Mouse (Mus musculus): Measurements from ENCODE around the gene Ctnnd2. TPM values are rescaled to one million over a fixed set of nuclear protein-coding genes. Genes with fewer than 3 reads are reported as not detected.

The Ctnnd2 gene
- total RNA-seq, 1 experiment from 2014 or later: 4.3 TPM

DNA sequence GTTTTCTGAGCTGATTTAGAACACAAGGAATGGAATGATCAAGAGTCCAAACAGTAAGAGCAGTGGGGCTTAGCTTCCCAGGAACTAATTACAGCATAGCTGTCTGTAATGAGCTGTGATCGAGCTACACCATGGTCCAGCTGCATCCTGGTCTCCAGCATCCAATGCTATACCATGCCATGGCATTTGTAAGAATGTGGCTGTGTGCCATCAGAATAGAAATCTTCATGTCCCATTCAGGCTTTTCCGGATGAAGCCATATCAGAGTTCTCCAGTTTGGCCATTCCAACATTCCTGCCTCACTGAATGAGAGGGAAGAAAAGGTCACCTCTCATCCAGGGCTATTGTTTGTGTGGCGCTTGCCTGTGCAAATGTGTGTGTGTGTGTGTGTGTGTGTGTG is 823.0 kb downstream of the Ctnnd2 start:
- DNase-seq: no peak

DNA sequence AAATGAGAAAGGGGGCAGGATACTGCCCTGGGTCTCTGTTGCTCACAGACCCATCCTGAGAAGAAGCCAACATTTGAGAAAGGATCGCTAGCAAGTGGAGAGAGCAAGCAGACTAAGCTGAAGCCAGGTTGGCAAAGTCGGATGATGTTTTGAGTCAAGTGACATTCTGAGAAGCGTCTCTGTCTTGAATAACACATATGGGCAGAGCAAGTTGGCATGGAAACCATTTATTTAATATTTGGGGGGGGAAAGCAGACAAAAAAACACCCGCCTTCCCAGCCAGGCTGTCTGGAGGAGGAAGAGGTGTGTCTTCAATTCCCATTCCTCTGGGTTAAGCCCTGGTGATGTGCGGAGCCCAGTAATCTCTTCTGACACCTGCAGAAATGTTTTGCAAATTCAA is 832.1 kb downstream of the Ctnnd2 start:
- DNase-seq: no peak

DNA sequence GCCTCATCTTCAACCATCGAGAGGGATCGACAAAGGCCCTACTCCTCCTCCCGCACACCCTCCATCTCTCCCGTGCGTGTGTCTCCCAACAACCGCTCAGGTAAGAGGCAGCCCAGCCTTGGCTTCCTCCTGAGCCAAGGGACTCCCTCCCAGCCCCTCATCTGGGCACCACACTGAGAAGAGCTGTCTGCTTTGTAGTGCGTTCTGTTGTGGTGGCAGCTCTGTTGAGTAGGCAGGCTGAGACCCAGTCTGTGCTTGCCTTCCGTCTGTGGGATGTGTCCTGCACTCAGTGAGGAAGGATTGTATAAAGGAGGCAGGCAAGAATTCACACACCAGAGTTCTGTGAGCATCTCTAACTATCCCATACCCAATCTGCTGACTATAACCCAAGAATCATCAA is 832.6 kb downstream of the Ctnnd2 start:
- no peak for DNase-seq

DNA sequence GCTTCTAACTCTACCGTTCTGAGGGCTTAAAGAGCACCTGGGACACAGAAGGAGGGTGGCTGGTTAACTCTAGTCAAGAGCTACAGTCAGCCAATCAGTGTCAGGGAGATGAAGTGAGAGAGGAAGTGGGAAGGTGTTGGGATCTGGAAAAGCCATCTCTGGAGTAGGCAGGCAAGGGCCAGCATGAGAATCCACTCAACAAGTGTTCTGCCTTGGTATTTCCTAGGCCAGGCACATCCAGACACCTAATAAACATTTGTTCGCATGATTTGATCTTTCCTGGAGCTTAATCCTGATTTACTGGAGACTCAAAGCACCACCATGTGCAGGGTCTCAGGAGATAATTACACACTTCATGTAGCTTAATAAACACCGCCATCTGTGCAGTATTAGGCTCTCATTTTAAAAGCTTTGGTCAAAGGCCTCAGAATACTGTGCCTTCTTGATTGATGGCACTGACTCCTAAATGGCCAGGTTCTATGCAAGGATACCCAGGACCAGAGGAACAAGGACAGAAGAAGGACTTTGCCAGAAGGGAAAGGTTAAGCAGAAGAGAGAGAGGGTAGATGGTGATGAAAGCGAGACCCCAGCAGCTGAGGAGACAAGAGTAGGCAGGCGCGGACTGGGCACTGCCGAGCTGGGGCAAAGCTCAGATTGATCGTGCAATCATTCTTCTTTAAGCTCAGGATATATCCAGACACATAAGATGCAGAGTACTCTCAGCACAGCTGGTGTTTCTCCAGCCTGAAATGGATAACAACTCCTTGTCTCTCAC is 833.8 kb downstream of the Ctnnd2 start:
- no peak for DNase-seq

DNA sequence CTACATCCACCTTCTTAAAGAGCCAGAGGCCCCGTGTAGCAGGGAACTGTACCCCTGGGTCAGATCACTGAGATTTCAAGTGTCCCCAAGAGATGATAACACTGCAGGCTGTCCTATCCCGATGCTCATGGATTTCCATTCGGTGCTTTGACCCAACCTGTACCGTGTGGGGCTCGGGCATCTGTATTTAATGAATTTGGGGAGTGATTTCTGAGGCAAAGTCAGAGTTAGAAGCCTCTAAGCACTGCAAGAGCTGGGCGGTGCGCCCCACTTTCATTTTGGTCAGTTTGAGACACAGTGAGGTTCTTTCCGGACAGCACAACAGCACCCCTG is 834.4 kb downstream of the Ctnnd2 start:
- no peak for DNase-seq

DNA sequence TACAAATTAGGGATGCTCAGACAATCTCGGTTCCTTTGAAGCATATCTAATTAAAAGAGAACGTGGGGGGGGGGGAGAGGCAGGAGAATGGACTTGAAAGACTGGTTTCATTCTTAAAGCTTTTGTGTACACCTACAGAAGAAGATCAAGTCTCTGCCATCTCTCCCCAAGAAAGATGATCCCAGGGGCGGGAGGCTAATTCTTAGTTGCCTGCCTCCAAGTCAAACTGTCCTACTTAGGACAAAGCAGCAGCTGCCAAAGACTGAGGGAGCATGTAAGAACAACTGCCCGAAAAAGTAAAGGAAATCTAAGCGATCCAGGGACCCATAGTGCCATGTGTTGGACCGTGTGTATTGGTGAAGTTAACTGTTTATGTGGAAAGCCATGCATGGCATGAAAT is 836.2 kb downstream of the Ctnnd2 start:
- no peak for DNase-seq

DNA sequence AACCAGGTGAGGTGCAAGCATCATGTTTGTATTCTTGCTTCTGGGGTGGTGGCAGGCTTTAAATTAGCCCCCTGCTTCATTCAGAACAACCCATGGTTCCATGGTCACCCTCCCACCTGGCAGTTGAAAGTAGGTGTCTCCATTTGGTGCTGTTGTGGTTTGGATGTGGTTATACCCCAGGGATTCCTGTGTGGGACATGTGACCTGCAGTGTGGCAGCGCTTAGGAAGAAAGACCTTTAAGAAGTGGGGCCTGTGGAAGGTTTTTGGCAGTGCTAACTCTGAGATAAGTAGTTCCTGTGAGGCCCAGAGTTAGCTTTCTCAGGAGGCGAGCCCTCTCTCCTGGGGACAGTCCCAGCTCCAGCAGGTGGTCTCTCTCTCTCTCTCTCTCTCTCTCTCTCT is 848.4 kb downstream of the Ctnnd2 start:
- no peak for DNase-seq

DNA sequence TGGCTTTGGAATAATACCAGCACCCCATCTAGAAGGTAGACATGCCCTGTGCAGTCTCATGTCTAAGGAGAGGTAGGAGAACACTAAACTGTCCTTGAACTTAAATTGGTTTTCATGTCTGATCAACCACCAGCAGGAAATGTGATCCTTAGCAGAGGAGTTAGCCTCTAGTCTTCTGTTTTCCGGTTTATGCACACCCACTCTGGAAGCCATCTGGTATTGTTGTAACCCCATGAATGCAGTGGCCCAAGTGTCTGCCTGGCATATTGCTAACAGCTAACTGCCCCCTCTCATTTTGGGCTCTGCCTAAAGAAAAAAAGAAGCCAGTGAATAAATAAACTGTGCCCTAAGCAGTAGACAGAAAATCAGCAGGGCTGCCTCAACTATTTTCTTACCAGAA is 849.6 kb downstream of the Ctnnd2 start:
- no peak for DNase-seq

DNA sequence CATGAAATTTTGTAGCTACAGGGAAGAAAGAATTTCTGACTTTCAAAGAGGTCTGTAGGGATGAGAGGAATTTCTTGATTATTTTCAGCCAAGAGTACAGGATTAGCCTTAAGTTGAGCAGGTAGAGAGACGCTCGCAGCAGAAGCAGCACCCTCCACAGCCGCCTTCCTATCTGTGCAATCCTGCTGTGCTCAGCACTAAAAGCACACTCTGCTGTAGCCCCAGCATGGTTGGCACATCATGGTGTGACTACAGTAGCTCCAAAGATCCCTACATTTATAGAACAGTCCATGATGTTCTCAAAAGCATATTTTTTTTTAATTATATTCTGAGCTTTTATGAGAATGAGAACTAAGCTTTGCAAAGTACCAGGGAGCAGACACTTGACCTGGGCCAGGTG is 850.1 kb downstream of the Ctnnd2 start:
- DNase-seq: no peak

DNA sequence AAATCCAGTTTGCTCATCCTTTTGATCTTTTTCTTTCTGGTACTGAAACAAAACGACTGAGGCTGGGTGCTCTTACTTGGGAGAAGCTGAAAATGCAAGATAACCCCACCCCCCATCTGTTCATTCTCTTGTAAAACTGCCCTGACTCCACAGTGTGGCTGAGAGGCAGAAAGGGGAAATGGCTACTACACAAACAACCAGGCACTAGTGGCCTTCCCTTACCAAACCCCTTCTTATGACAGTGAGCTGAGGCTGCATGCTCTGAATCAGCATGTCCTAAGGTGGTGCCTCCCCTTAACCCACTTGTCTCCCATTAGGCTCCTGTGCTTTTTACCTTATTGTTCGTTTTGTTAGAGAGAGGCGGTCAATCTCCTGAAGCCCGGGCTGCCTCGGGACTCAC is 851.4 kb downstream of the Ctnnd2 start:
- no peak for DNase-seq

DNA sequence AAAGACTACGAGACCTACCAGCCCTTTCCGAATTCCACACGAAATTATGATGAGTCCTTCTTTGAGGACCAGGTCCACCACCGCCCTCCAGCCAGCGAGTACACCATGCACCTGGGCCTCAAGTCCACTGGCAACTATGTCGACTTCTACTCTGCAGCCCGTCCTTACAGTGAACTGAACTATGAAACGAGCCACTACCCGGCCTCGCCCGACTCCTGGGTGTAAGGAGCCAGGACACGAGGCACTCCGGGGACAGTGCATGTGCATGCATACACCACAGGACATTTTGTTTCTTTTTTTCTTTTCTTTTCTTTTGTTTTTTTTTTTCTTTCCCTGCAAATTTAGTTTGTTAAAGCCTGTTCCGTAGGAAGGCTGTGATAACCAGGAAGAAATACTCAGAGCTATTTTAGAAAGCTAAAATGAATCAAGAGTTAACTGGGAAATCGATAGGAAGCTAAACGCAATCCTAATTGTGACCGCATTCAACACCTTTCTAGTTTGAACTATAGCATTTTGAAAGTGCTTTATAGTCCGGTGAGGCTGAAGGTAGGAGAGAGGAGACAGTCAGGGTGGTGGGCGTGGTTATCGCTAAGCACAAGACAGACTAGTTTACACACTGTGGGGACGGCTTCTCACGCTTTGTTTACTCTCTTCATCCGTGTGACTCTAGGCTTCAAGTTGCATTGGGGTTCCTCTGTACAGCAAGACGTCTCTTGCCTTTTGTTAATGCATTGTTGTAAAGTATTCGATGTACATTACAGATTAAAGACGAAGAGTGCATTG is 855.2 kb downstream of the Ctnnd2 start:
- no peak for DNase-seq

DNA sequence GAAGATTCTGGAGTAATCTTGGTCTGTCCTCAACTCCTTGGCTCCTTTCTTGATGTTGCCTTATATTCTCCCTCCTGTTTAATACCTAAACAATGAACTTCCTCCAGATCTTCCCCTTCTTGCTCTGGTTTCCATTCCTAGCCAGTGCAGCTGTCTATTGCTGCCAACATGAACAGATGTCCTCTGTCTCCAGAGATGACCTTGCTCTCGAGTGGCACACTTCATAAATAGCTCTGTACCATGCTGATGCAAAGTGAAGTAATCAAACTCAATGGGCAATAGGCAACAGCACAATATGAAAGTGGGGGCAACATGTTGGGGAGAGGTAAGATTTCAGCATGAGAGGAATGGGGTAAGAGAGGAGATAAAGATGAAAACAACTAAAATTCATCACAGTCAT is 872.6 kb downstream of the Ctnnd2 start:
- DNase-seq: no peak

DNA sequence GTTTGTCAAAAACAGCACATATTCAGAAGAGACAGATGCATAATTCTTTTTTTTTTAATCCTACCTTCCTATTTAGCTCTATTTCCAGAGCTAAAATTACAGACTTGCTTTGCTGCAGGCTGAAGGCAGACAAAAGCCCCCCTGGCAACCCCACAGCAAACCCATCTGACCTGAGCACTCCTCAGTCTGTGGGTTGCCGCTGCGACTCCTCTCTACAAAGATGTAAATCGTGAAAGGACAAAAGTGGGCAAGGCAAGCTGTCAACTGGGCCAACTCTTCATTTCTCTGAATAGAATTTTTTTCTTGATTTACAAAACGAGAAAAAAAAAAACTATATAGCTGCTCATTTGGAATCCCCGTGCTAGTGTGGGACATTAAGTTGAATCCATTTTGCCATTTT is 879.1 kb downstream of the Ctnnd2 start:
- DNase-seq: no peak

DNA sequence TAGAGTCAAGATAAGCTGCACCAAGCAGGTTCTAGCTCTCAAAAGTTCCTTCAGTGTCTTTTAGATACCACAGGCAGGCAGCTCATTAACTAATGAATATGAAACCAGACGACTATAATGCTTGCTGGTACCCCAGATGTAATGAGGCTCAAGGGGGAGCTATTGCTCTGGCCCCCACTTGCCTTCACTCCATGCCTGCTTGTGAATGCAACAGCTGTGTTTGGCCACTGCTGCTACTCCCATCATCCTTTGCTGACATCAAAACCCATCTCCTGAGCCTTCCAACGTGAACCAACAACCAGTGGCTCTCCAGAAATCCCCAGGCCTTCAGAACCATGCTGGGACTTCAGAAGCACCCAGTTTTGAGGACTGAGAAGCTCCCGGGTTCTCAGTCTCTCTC is 883.8 kb downstream of the Ctnnd2 start:
- no peak for DNase-seq

DNA sequence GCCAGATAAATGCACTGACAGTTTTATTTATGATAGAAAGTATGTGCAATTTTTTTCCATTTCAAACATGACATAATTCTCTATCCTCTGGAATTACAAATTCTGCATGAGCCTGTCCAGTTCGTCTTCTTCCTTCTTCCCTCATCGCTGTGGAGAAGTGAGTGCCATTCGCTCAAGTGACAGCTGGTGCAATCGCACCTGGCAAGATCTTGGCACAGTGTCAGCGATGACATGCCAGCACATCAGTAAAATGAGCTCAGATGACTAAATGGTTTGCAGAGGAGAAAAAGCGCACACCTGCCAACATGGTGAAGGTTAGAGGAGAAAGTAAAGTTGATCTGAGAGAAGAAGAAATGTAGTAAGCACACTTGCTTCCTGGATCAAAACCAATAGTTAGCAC is 885.9 kb downstream of the Ctnnd2 start:
- DNase-seq: no peak

DNA sequence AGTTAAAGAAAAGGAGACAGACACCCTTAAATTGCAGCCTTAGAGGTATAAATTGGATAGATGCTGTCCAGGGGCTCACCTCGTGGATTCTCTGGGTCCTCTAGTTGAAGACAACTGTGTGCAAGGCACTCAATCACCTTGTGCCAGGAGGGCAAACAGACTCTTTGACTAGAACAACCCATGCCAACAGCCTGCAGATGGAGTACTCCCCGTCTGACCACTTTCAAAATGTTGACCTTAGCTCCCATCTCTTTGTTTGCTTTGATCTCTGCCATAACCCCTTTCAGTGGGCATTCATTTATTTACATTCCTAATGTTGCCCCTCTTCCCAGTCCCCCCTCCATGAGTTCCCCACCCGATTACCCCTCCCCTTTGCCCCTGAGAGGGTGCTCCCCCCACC is 891.3 kb downstream of the Ctnnd2 start:
- DNase-seq: no peak

DNA sequence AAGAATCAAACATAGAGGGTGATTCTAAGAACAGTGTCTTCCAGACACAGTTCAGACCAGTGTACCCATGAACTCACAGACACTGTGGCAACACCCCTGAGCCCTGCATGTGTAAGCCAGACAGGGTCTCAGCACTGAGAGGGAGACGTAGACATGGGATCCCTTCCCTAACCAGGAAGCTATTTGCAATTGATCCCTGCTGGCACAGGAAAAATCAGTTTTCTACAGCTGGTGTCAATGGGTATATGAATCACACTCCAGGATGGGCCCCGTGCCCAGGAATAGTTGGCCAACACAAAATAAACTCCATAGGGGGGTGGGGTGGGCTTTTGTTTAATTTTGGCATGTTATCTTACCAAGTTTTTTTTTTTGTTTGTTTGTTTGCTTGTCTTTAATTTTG is 895.7 kb downstream of the Ctnnd2 start:
- DNase-seq: no peak

DNA sequence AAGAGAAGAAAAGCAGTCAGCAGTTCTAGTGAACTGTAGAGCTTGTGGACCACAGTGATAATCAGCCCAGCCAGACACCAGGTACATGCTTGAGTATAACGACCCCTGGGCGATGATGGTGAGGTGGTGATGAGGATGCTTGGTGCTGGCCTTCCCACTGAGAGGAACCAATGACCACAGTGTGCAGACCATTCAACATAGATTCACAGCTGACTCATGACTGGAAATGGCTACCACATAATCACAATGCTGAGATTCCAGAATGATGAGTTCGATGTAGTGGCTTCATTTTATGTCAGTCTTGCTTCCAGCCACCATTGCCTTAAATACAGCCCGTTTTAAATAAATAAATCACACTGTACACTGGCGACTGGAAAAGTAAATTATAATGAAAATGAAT is 897.9 kb downstream of the Ctnnd2 start:
- DNase-seq: no peak
